Mouse (Mus musculus) hindbrain, embryonic 14.5 days (tissue): ENCODE measurements around the gene Peak1. TPM values are rescaled to one million over a fixed set of nuclear protein-coding genes. Genes with fewer than 3 reads are reported as not detected.

Source experiments
- ATAC-seq: fragments of 200-750 bp; cut with Nextera tagmentation; 2 replicates; pipeline ENCODE4 v1.8.0; 2017; ENCODE audit warnings: moderate number of reproducible peaks, mild to moderate bottlenecking, moderate TSS enrichment, moderate library complexity; ENCODE audit not compliant: low FRiP score
- DNase-seq: peaks from one replicate; pipeline ENCODE4 v3.0.0-alpha.2; 2015; ENCODE audit warnings: low spot score
- H3K27ac ChIP-seq: fragments of 300-500 bp; sonication (generic); 2 replicates; pipeline ENCODE4 v1.5.1; 2014; ENCODE audit warnings: mild to moderate bottlenecking, moderate library complexity
- H3K27me3 ChIP-seq: fragments of 300-500 bp; sonication (generic); 2 replicates; pipeline ENCODE4 v1.6.1; 2014; ENCODE audit warnings: mild to moderate bottlenecking, low read length, mixed read lengths; ENCODE audit not compliant: control insufficient read depth, insufficient read depth
- H3K36me3 ChIP-seq: fragments of 300-500 bp; sonication (generic); replicated peaks from 2 replicates; pipeline ENCODE4 v1.6.1; 2014; ENCODE audit not compliant: control insufficient read depth, insufficient read depth
- H3K4me1 ChIP-seq: fragments of 300-500 bp; sonication (generic); replicated peaks from 2 replicates; pipeline ENCODE4 v1.6.1; 2014; ENCODE audit warnings: antibody characterized with exemption, low read length, mixed read lengths; ENCODE audit not compliant: control insufficient read depth, insufficient read depth
- H3K4me2 ChIP-seq: fragments of 300-500 bp; sonication (generic); replicated peaks from 2 replicates; pipeline ENCODE4 v1.6.1; 2014; ENCODE audit warnings: mild to moderate bottlenecking, moderate library complexity
- H3K4me3 ChIP-seq: fragments of 300-500 bp; sonication (generic); replicated peaks from 2 replicates; pipeline ENCODE4 v1.5.1; 2014; ENCODE audit warnings: mild to moderate bottlenecking, low read length
- H3K9ac ChIP-seq: fragments of 300-500 bp; sonication (generic); 2 replicates; pipeline ENCODE4 v1.6.1; 2014
- H3K9me3 ChIP-seq: fragments of 300-500 bp; sonication (generic); 2 replicates; pipeline ENCODE4 v1.6.1; 2016; ENCODE audit warnings: low read length; ENCODE audit not compliant: control insufficient read depth
- WGBS: fragments of 180-500 bp; shearing (Covaris S2); extraction: QIAGEN DNeasy Blood & Tissue Kit; methylation state at CpG from one replicate; pipeline ENCODE4 v1.1.7; 2014; 5-methylcytosine and 5-hydroxymethylcytosine counted together
- polyA plus RNA-seq: library from polyadenylated mRNA; unstranded; fragments of >200 nt; fragmentation: Nextera tagmentation; extraction: Ambion mirVana; gene quantifications from 2 replicates; pipeline ENCODE4 v1.2.1, GENCODE M21; 2014

Gene Peak1
- polyA plus RNA-seq, 1 experiment from 2014 or later = 7.7 TPM

- ATAC-seq = no peak
These were observed 152.9 kb downstream of the Peak1 start for GRCm38 (mm10) chr9:56265022-56265360.

GRCm38 (mm10) chr9:56264308-56265021 is 153.4 kb downstream of the Peak1 start:
- H3K27me3 ChIP-seq = no peaks in the 10 kb centered on the region
- no peak overlapping the region for H3K9ac ChIP-seq
- no peaks in the 10 kb centered on the region for H3K36me3 ChIP-seq
- H3K4me2 ChIP-seq = no peak overlapping the region
- no peaks in the 10 kb centered on the region for H3K4me1 ChIP-seq
- no peak overlapping the region for H3K4me3 ChIP-seq
- peaks cover 6% of the 10 kb centered on the region for H3K9me3 ChIP-seq
- peak; percentile 51; the same call in 1 of the 2 replicates for ATAC-seq
- WGBS = 67% methylated on average over 7 of the region's 7 CpGs
- H3K27ac ChIP-seq = no peak overlapping the region
- peak; percentile 80 for DNase-seq

More at GRCm38 (mm10) chr9:56265022-56265360, 152.9 kb downstream of the Peak1 start:
- Histone ChIP-seq H3K27me3 (no peaks in the 10 kb centered on the region), H3K4me1 (no peaks in the 10 kb centered on the region), H3K9ac (no peak overlapping the region), H3K9me3 (peaks cover 6% of the 10 kb centered on the region), H3K4me3 (no peak overlapping the region), H3K4me2 (no peak overlapping the region), H3K36me3 (no peaks in the 10 kb centered on the region), H3K27ac (no peak overlapping the region)
- 83% methylated on average over 8 of the region's 8 CpGs for WGBS
- no peak for DNase-seq

- no peak overlapping the region for H3K4me2 ChIP-seq
- DNase-seq (no peak), ATAC-seq (no peak)
- peaks cover 6% of the 10 kb centered on the region for H3K9me3 ChIP-seq
- no peaks in the 10 kb centered on the region for H3K4me1 ChIP-seq
- WGBS = 88% methylated on average over 1 of the region's 1 CpGs
- no peaks in the 10 kb centered on the region for H3K36me3 ChIP-seq
- no peak overlapping the region for H3K9ac ChIP-seq
- no peak overlapping the region for H3K4me3 ChIP-seq
- H3K27me3 ChIP-seq = no peaks in the 10 kb centered on the region
- H3K27ac ChIP-seq = no peak overlapping the region
These were observed 154.8 kb downstream of the Peak1 start for GRCm38 (mm10) chr9:56263055-56263454.

GRCm38 (mm10) chr9:56260495-56261136 is 157.3 kb downstream of the Peak1 start:
- Histone ChIP-seq H3K27ac (no peak overlapping the region), H3K4me3 (no peak overlapping the region), H3K4me2 (no peak overlapping the region), H3K4me1 (no peaks in the 10 kb centered on the region), H3K27me3 (no peaks in the 10 kb centered on the region), H3K9ac (no peak overlapping the region), H3K36me3 (no peaks in the 10 kb centered on the region; the same call in 1 of the 2 replicates), H3K9me3 (peaks cover 6% of the 10 kb centered on the region)
- no peak for ATAC-seq
- 86% methylated on average over 14 of the region's 14 CpGs for WGBS
- no peak for DNase-seq

- peaks cover 6% of the 10 kb centered on the region for H3K9me3 ChIP-seq
- ATAC-seq (no peak), DNase-seq (no peak)
- no peaks in the 10 kb centered on the region for H3K27me3 ChIP-seq
- no peak overlapping the region for H3K27ac ChIP-seq
- WGBS = 92% methylated on average over 22 of the region's 22 CpGs
- H3K36me3 ChIP-seq = no peaks in the 10 kb centered on the region; the same call in 1 of the 2 replicates
- no peak overlapping the region for H3K9ac ChIP-seq
- H3K4me3 ChIP-seq = no peak overlapping the region
- H3K4me2 ChIP-seq = no peak overlapping the region
- H3K4me1 ChIP-seq = no peaks in the 10 kb centered on the region
These were observed 157.9 kb downstream of the Peak1 start for GRCm38 (mm10) chr9:56259790-56260494.

- Histone ChIP-seq H3K4me1 (no peaks in the 10 kb centered on the region), H3K9me3 (peaks cover 6% of the 10 kb centered on the region), H3K27ac (no peak overlapping the region), H3K4me3 (no peak overlapping the region), H3K27me3 (no peaks in the 10 kb centered on the region), H3K9ac (no peak overlapping the region), H3K36me3 (no peaks in the 10 kb centered on the region; the same call in 1 of the 2 replicates), H3K4me2 (no peak overlapping the region)
- no peak for DNase-seq
- no peak for ATAC-seq
- WGBS = 93% methylated on average over 10 of the region's 10 CpGs
These were observed 159.5 kb downstream of the Peak1 start for GRCm38 (mm10) chr9:56258261-56258790.

- WGBS = 95% methylated on average over 20 of the region's 20 CpGs
- peaks cover 6% of the 10 kb centered on the region for H3K9me3 ChIP-seq
- no peak for ATAC-seq
These were observed 160.5 kb downstream of the Peak1 start for GRCm38 (mm10) chr9:56257227-56258000.

GRCm38 (mm10) chr9:56255676-56256432 is 162.0 kb downstream of the Peak1 start:
- H3K4me1 ChIP-seq = no peaks in the 10 kb centered on the region
- no peak for DNase-seq
- no peak overlapping the region for H3K9ac ChIP-seq
- ATAC-seq = no peak
- H3K27me3 ChIP-seq = no peaks in the 10 kb centered on the region
- H3K36me3 ChIP-seq = no peaks in the 10 kb centered on the region; the same call in 1 of the 2 replicates
- H3K27ac ChIP-seq = no peak overlapping the region
- H3K4me2 ChIP-seq = no peak overlapping the region
- 86% methylated on average over 6 of the region's 6 CpGs for WGBS
- no peak overlapping the region for H3K4me3 ChIP-seq
- H3K9me3 ChIP-seq = peaks cover 6% of the 10 kb centered on the region

More at GRCm38 (mm10) chr9:56257227-56258000, 160.5 kb downstream of the Peak1 start:
- Histone ChIP-seq H3K4me1 (no peaks in the 10 kb centered on the region), H3K4me3 (no peak overlapping the region), H3K9ac (no peak overlapping the region), H3K4me2 (no peak overlapping the region), H3K27me3 (no peaks in the 10 kb centered on the region), H3K36me3 (no peaks in the 10 kb centered on the region; the same call in 1 of the 2 replicates), H3K27ac (no peak overlapping the region)
- DNase-seq = no peak
